Mouse (Mus musculus) midbrain, embryonic 11.5 days (tissue): ENCODE data around the gene Zfp592. TPM values are rescaled to one million over a fixed set of nuclear protein-coding genes. Genes with fewer than 3 reads are reported as not detected.

Experiments used
- ATAC-seq: fragments of 200-750 bp; cut with Nextera tagmentation; 2 replicates; pipeline ENCODE4 v1.8.0; 2017; ENCODE audit warnings: moderate TSS enrichment, moderate library complexity; ENCODE audit not compliant: low FRiP score
- DNase-seq: peaks from one replicate; pipeline ENCODE4 v3.0.0; 2015; ENCODE audit warnings: low spot score; ENCODE audit errors: missing footprints
- H3K27ac ChIP-seq: fragments of 300-500 bp; sonication (generic); 2 replicates; pipeline ENCODE4 v1.5.1; 2014; ENCODE audit warnings: low read depth, low read length
- H3K27me3 ChIP-seq: fragments of 300-500 bp; sonication (generic); 2 replicates; pipeline ENCODE4 v1.6.1; 2014; ENCODE audit warnings: mild to moderate bottlenecking, low read length, moderate library complexity, mixed read lengths; ENCODE audit not compliant: control insufficient read depth, insufficient read depth
- H3K36me3 ChIP-seq: fragments of 300-500 bp; sonication (generic); 2 replicates; pipeline ENCODE4 v1.6.1; 2014; ENCODE audit warnings: mild to moderate bottlenecking, low read length, moderate library complexity, mixed read lengths; ENCODE audit not compliant: control insufficient read depth, insufficient read depth
- H3K4me1 ChIP-seq: fragments of 300-500 bp; sonication (generic); 2 replicates; pipeline ENCODE4 v1.6.1; 2014; ENCODE audit warnings: low read length; ENCODE audit not compliant: control insufficient read depth, insufficient read depth
- H3K4me2 ChIP-seq: fragments of 300-500 bp; sonication (generic); 2 replicates; pipeline ENCODE4 v1.6.1; 2014; ENCODE audit warnings: mild to moderate bottlenecking, moderate library complexity
- H3K4me3 ChIP-seq: fragments of 300-500 bp; sonication (generic); 2 replicates; pipeline ENCODE4 v1.5.1; 2014; ENCODE audit warnings: low read depth, low read length
- H3K9ac ChIP-seq: fragments of 300-500 bp; sonication (generic); 2 replicates; pipeline ENCODE4 v1.6.1; 2014; ENCODE audit warnings: low read length
- H3K9me3 ChIP-seq: fragments of 300-500 bp; sonication (generic); 2 replicates; pipeline ENCODE4 v1.6.1; 2016; ENCODE audit warnings: low read length; ENCODE audit not compliant: control insufficient read depth
- WGBS: fragments of 180-500 bp; shearing (Covaris S2); extraction: QIAGEN DNeasy Blood & Tissue Kit; methylation state at CpG from one replicate; pipeline ENCODE4 v1.1.7; 2014; 5-methylcytosine and 5-hydroxymethylcytosine counted together
- polyA plus RNA-seq: library from polyadenylated mRNA; unstranded; fragments of >200 nt; fragmentation: Nextera tagmentation; extraction: Ambion mirVana; gene quantifications from 2 replicates; pipeline ENCODE4 v1.2.1, GENCODE M21; 2014

Gene Zfp592
- polyA plus RNA-seq, 1 experiment from 2014 or later = 13.6 TPM

DNA sequence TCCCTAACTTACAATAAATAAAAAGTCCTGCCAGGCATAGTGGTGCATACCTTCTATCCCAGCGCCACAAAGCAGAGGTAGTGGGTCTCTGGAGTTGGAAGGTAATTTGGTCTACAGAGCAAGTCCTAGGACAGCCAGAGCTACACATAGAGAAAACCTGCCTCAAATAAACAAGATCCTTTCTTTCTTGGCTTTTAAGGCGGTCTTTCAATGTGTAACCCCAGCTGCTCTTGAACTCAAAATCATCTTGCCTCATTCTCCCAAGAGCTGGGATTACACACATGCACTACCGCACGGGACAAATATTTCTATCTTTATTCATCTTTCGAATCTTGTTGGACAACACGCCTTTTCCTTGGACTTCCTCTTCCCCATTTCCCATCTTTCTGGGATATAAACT, 1.4 kb upstream of the Zfp592 start:
- Histone ChIP-seq H3K9ac (peak overlapping the region; percentile 80), H3K4me2 (peak overlapping the region; percentile 83), H3K36me3 (no peaks in the 10 kb centered on the region), H3K4me1 (peaks cover 12% of the 10 kb centered on the region), H3K9me3 (no peaks in the 10 kb centered on the region), H3K27me3 (no peaks in the 10 kb centered on the region), H3K4me3 (peak overlapping the region; percentile 88), H3K27ac (no peak overlapping the region)
- ATAC-seq = no peak
- WGBS = 83% methylated on average over 6 of the region's 6 CpGs
- DNase-seq = no peak

DNA sequence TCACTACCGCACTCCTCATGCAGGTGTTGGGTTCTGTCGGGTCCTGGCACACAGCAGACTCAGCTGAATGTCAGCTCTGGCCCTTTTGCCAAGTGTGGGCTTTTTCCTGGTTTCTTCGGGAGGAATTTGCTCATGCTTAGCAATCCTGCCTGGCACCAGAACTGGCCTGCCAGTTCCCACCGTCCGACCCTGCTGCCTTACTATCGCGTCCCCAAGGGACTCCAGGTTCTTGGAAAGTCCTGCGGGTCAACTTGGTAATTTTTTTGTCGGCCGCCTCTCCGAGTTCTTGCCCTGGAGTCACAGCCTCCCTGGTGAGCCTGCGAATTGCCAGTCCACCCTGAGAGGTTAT, 876 bp upstream of the Zfp592 start:
- H3K9ac ChIP-seq = peak overlapping the region; percentile 80
- 4% methylated on average over 12 of the region's 12 CpGs for WGBS

DNA sequence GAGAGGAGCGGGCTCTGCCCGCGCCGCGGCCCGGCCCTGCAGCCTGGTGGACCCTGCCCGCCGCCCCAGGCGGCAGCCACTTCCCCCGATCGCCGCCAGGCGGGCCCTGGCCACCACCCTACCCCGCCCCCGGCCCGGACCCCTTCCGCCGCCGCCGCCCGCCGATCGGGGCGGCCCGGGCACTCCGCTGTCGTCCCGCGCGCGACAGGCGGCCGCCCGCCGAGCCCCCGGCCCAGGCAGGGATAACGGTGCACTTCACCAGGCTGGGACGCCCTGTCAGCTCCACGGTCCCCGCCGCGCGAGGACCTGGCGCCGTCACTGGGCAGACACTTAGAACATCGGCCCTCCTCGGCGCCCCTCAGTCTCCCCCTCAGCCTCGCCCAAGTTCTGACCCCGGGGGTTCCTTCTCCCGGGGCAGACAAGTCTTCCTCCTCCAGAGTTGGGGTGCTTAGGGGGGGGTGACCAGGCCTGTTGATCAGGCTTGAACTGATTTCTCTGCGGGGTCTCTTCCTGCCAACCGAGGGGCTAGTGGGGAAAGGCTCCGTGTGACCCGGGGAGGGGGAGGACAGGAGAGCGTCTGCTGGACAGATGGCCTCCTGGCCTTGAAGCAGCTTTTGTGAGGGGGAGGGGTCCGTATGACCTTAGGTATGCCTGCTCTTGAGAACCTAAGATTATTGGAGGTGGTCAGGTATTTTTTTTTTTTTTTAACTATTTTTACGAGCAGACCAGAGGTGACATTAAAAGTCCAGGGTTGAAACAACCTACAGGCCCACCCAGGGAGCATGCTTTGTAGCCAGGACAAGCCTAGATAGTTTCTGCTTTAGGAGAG, 567 bp downstream of the Zfp592 start:
- WGBS = under 1% methylated on average over 40 of the region's 58 CpGs
- H3K27me3 ChIP-seq = no peaks in the 10 kb centered on the region
- no peaks in the 10 kb centered on the region for H3K36me3 ChIP-seq
- H3K4me1 ChIP-seq = peaks cover 12% of the 10 kb centered on the region
- peak; percentile 95 for DNase-seq
- peak overlapping the region; percentile 80 for H3K9ac ChIP-seq
- ATAC-seq = peak; percentile 92
- H3K4me2 ChIP-seq = peak overlapping the region; percentile 83
- no peaks in the 10 kb centered on the region for H3K9me3 ChIP-seq
- peak overlapping the region; percentile 90 for H3K27ac ChIP-seq
- peak overlapping the region; percentile 88 for H3K4me3 ChIP-seq

More for the DNA sequence above, 876 bp upstream of the Zfp592 start:
- no peaks in the 10 kb centered on the region for H3K27me3 ChIP-seq
- DNase-seq (no peak), ATAC-seq (no peak)
- peaks cover 12% of the 10 kb centered on the region for H3K4me1 ChIP-seq
- no peaks in the 10 kb centered on the region for H3K9me3 ChIP-seq
- H3K4me2 ChIP-seq = peak overlapping the region; percentile 83
- H3K4me3 ChIP-seq = peak overlapping the region; percentile 88
- no peaks in the 10 kb centered on the region for H3K36me3 ChIP-seq
- H3K27ac ChIP-seq = no peak overlapping the region; the same call in 1 of the 2 replicates

DNA sequence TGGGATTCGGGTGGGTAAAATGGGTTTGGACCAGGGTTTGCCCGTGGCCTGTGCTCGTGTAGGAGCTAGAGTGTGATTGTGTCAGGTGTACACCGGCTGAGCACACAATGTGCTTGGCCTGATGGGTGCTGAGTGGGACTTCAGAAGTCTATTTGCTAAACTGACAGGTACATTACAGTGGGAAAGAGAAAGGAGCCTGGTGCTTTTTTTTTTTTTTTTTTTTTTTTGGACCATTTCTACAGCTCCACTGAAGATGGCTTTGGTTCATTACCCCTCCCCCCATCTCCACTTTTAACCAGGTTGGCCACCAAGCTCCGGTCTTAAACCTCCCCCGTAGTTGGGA, 1.2 kb downstream of the Zfp592 start:
- Histone ChIP-seq H3K4me1 (peaks cover 12% of the 10 kb centered on the region), H3K27ac (no peak overlapping the region), H3K4me2 (peak overlapping the region; percentile 83), H3K4me3 (peak overlapping the region; percentile 88), H3K27me3 (no peaks in the 10 kb centered on the region), H3K36me3 (no peaks in the 10 kb centered on the region), H3K9ac (peak overlapping the region; percentile 80), H3K9me3 (no peaks in the 10 kb centered on the region)
- DNase-seq = peak; percentile 86
- ATAC-seq = no peak
- 50% methylated on average over 6 of the region's 6 CpGs for WGBS

DNA sequence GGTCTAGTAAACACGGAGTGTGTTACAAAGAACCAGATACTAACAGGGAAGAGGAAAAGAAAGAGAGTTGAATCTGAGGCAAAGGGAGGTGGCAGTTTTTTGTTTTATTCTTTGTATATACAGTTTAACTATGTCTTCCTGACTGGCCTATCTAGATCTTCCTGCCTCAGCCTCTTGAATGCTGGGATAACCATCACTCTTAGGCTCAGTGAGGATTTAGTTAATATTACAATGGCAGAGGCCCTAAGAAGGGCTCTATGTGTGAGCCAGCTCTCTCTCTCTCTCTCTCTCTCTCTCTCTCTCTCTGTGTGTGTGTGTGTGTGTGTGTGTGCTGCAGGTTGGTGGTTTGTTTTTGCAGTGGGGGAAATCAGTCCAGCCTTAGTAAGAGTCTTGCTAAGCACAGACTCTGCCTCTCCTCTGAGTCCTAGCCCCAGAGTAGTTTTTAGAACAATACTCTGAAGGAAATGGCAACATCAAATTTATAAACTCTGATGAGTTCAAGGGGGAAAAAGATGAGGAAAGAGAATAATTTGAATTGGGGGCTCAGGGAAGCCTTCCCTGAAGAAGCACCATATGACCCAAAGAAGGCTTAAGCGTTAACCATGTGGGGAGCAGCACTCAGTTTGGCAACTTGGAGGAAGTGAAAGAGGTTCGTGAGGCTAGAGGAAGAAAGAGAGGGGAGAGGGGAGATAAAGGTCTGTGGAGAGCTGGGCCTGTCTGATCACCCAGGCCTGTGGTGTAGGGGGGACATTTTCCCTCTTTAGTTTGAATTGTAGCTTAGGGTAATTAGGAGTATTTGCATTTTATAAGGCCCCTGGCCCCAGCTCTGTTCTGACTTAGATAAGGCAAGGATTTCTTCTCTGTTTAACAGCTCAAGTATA, 2.0 kb downstream of the Zfp592 start:
- no peaks in the 10 kb centered on the region for H3K36me3 ChIP-seq
- H3K4me1 ChIP-seq = peaks cover 12% of the 10 kb centered on the region
- no peak overlapping the region for H3K4me3 ChIP-seq
- no peak for ATAC-seq
- no peaks in the 10 kb centered on the region for H3K9me3 ChIP-seq
- no peaks in the 10 kb centered on the region for H3K27me3 ChIP-seq
- WGBS = 72% methylated on average over 3 of the region's 3 CpGs
- no peak overlapping the region for H3K9ac ChIP-seq
- H3K4me2 ChIP-seq = peak overlapping the region; percentile 83; the same call in 1 of the 2 replicates
- DNase-seq = no peak
- H3K27ac ChIP-seq = no peak overlapping the region

DNA sequence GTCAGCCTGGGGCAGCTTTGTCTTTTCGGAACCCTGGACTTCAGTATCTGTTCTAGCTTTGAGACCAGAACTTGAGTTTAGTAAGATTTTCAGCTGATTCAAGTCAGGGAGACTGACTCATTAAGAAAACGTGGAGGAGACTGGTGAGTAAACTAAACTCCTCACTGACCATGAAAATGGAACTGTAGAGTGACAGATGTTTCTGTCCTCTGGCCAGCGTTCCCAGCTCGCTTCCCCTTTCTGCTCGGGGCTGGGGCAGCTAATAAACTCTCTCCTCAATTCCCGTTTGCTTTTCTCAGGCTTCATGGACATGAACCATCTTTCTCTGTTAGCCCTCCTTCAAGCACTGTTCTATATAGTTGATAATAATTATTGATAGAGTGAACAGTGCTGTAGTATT, 4.3 kb downstream of the Zfp592 start:
- DNase-seq (no peak), ATAC-seq (no peak)
- WGBS = 83% methylated on average over 6 of the region's 6 CpGs
- Histone ChIP-seq H3K36me3 (no peaks in the 10 kb centered on the region), H3K4me2 (no peak overlapping the region), H3K4me3 (no peak overlapping the region), H3K27me3 (no peaks in the 10 kb centered on the region), H3K9me3 (no peaks in the 10 kb centered on the region), H3K9ac (no peak overlapping the region), H3K4me1 (peaks cover 4% of the 10 kb centered on the region; the same call in 1 of the 2 replicates), H3K27ac (no peak overlapping the region)

DNA sequence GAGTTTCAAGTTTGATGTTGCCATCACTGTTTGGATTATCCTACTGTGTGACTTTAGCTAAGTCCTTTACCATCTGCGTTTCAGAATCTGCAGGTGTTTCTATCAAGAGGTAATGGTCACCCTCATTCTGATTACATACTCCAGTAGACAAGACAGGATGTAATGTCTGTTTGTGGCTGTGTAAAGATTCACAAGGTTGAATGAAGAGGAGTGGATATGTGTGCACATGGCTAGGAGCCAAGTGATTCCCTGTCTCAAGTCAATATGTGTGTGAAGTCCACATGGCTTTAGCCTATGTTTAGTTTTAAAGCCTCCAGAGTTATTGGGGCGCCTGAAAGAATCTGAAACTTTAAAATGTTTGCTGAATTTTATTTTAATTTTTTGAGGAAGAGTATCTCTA, 6.1 kb downstream of the Zfp592 start:
- WGBS = 97% methylated on average over 2 of the region's 2 CpGs
- ATAC-seq (no peak), DNase-seq (no peak)
- H3K4me1 ChIP-seq = peaks cover 3% of the 10 kb centered on the region; the same call in 1 of the 2 replicates
- H3K9ac ChIP-seq = no peak overlapping the region
- H3K4me3 ChIP-seq = no peak overlapping the region
- no peak overlapping the region for H3K27ac ChIP-seq
- no peaks in the 10 kb centered on the region for H3K27me3 ChIP-seq
- H3K9me3 ChIP-seq = no peaks in the 10 kb centered on the region
- no peak overlapping the region for H3K4me2 ChIP-seq
- no peaks in the 10 kb centered on the region for H3K36me3 ChIP-seq

DNA sequence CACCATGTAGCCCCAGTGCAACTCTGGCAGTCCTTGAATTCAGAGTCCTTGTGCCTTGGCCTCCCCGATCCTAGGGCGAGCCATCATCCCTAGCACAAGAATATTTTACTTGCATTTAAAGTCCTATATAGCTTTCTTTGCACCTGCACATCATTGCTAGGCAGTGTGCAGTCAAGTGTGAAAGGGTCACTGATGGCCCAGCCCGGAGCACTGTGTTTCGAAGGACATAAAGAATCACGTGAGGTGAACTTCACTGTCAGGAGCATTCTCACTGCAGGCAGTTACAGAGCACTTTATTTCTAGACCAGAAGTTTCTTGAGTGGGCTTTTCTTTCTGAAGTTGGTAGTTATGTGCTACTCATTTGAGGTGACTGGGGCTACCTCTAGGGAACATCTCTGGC, 8.4 kb downstream of the Zfp592 start:
- no peak overlapping the region for H3K4me3 ChIP-seq
- no peak overlapping the region for H3K4me2 ChIP-seq
- H3K9me3 ChIP-seq = no peaks in the 10 kb centered on the region
- no peaks in the 10 kb centered on the region for H3K36me3 ChIP-seq
- H3K27me3 ChIP-seq = no peaks in the 10 kb centered on the region
- H3K4me1 ChIP-seq = peaks cover 2% of the 10 kb centered on the region; the same call in 1 of the 2 replicates
- no peak overlapping the region for H3K27ac ChIP-seq
- no peak for ATAC-seq
- 58% methylated on average over 5 of the region's 5 CpGs for WGBS
- no peak for DNase-seq
- H3K9ac ChIP-seq = no peak overlapping the region

DNA sequence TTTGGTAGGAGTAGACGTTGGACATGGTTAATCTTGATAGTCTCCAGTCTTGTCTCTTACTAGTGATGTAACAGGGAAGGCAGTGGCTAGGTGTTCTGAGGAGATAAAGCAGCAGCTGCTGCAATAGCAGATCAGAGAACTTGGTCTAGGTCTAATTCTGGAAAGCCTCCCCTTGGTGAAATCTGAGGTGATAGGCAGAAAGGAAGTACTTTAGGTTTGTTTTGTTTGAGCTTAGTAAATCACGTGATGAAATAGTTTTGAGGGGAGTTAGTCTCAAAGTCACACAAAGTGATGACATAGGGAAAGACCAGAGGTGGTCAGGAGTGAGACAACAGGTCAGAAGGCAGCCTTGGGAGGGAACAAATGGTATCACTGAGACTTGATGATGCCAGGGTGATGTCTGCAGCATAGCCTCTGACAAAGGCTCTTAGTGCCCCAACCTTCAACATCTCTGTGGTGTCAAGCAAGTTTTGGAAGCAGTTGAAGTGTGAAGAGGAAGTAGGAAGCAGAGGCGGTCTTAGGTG, 11.1 kb downstream of the Zfp592 start:
- WGBS = 81% methylated on average over 3 of the region's 3 CpGs
- H3K4me3 ChIP-seq = no peak overlapping the region
- no peak overlapping the region for H3K9ac ChIP-seq
- H3K27ac ChIP-seq = no peak overlapping the region
- ATAC-seq = no peak
- H3K27me3 ChIP-seq = no peaks in the 10 kb centered on the region
- H3K4me2 ChIP-seq = no peak overlapping the region
- no peaks in the 10 kb centered on the region for H3K9me3 ChIP-seq
- no peaks in the 10 kb centered on the region for H3K36me3 ChIP-seq
- peaks cover 2% of the 10 kb centered on the region; the same call in 1 of the 2 replicates for H3K4me1 ChIP-seq
- no peak for DNase-seq
